Mouse (Mus musculus) liver, adult 2 months (tissue): ENCODE results near the gene Sema4d.

Source experiments
- CTCF ChIP-seq: fragments of 200-500 bp; IDR thresholded peaks from 2 replicates; pipeline ENCODE4 v1.5.1; 2011; ENCODE audit warnings: low read depth, low read length, control low read depth
- POLR2A ChIP-seq: fragments of 200-500 bp; IDR thresholded peaks from 2 replicates; pipeline ENCODE4 v1.6.1; 2011; ENCODE audit warnings: low read length, control low read depth; ENCODE audit not compliant: insufficient read depth; ENCODE audit errors: extremely low read depth

GRCm38 (mm10) chr13:51742551-51743052, 50.9 kb downstream of the Sema4d start:
- TF ChIP-seq POLR2A (no peak), CTCF (no peak)
